Mouse (Mus musculus): ENCODE measurements around the gene Ulk4.

GRCm38 (mm10) chr9:120994223-120995155 is 282.5 kb downstream of the Ulk4 start:
- TF ChIP-seq EP300 (IDR thresholded peaks at IDR 0.05; ENCODE audit: insufficient read depth, low read depth, low read length), result no peak
- TF ChIP-seq CTCF (IDR thresholded peaks at IDR 0.05), result no peak
- no peak for TF ChIP-seq POLR2A (IDR thresholded peaks at IDR 0.05; ENCODE audit: insufficient read depth, low read depth, low read length)
